Mouse (Mus musculus): ENCODE results near the gene Ptgs1.
"Not testable (repeated sequence)": the region's sequence is repeated elsewhere in the genome, so short reads cannot be mapped to it uniquely, and the experiment has no call there.

Ptgs1 gene

DNA sequence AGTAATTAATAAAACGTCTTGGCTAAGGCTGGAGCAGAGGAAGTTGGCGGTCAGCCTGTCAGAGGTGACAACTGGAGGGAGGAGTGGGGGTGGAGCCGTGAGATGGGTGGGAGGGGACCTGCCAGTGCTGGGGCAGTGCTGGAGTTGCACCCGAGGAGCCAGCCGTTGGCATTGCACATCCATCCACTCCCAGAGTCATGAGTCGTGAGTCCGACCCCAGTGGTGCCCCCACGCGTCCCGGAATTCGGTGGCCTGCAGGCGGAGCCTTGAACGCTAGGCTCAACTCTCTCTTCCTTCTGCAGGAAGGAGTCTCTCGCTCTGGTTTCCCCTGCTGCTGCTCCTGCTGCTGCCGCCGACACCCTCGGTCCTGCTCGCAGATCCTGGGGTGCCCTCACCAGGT is at the start of gene Ptgs1:
Gene Ptgs1, plus strand, starts transcription at position 61 of the 400 bp plus-strand sequence.
- DNase-seq: peak; percentile 81 to 87

DNA sequence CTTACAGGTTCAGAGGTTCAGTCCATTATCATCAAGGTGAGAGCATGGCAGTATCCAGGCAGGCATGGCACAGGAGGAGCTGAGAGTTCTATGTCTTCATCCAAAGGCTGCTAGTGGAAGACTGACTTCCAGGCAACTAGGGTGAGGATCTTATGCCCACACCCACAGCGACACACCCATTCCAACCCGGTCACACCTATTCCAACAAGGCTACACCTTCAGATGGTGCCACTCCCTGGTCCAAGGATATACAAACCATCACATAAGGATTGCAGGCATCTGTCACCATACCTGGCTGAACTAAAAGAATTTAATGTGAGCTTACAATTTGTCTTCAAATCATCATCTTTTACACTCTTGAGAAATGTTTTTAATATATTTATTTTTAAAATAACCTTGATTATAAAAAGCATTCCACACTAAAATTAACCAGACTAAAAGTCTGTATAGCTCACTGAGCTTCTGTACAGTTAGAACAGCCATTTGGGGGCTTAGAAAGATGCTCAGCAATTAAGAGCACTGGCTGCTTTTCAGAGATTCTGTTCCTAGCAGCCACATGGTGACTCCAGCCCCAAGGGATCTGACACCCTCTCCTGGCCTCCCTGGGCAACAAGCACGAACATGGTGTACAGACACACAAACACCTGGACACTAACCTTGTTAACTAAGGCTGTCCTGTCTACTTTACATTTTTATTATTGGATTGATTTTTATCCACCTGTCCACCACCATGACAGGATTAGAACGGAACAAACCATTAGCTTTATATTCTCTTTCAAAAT is 48.4 kb upstream of the Ptgs1 start:
- not testable (repeated sequence) for DNase-seq

DNA sequence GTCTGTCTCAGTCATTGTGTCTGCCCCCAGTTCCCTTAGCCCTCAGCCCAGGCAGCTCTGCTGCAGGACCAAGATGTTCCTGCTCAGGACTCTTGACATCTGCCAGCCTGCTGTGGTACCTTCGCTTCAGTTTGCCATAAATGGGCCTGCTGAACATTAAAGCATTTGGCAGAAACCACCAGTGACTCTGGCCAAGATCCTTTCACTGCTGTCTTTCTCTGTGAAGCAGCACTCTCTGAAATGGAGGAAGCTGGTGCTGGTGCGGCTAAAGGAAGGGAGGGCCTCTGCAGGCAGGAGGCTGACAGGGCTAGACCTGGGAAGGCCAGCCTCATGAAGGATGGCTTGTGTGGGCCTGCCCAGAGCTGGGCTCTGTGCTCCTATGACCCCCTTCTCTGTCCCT is 46.9 kb upstream of the Ptgs1 start:
- no peak for DNase-seq

DNA sequence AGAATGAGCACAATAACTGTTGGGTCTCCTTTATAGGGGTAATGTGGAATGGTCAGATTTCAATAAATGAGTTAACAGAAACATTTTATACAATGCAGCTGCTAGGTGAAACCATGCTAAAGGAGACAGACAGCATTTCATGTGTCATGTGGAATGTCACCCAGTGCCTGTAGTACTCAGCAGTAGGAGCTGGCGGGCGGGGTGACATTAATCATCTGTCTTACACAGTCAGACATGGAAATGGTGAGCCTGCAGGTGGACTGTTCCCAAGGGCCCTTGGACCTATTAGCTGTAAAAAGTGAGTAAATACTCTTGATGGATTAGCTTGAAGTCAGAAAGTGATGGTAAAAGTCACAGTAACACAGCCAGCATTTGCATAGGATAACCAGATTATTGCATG is 46.0 kb upstream of the Ptgs1 start:
- no peak for DNase-seq

DNA sequence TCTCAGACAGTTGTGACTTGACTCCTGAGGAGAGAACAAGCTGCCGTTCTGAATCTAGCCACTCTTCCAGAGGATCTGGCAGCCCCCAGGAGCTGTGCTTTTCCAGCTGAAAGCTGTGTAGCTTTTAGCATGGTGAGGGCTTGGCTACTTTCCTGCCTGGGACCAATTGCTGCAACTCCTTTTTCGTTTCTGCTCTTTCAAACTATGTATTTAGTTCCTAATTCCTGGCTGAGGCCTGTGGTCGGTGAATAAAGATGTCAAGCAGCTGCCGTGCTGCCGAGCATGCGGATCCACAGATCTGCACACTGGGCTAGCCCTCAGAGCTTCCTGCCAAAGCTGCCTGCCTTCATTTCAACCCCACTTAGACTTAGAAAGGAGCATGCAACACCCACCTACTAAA is 45.4 kb upstream of the Ptgs1 start:
- no peak for DNase-seq

DNA sequence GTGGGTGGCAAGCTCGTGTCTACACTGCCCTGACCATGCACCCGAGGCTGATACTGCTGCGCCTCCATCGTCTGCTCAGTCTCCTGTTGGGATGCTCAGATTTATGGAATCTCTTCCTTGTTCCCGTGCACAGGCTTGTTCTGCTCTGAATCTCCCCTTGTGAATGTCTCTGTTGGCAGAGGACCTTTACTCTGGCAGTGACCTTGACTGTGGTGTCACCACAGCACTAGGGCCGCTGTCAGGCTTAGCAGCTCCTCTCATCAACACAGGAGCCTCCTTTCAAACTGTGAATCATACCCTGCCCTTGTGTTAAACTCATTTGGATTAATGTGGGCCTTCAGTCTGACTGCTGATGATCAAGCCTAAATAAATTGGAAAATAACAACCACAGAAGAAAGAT is 41.0 kb upstream of the Ptgs1 start:
- not testable (repeated sequence) for DNase-seq

DNA sequence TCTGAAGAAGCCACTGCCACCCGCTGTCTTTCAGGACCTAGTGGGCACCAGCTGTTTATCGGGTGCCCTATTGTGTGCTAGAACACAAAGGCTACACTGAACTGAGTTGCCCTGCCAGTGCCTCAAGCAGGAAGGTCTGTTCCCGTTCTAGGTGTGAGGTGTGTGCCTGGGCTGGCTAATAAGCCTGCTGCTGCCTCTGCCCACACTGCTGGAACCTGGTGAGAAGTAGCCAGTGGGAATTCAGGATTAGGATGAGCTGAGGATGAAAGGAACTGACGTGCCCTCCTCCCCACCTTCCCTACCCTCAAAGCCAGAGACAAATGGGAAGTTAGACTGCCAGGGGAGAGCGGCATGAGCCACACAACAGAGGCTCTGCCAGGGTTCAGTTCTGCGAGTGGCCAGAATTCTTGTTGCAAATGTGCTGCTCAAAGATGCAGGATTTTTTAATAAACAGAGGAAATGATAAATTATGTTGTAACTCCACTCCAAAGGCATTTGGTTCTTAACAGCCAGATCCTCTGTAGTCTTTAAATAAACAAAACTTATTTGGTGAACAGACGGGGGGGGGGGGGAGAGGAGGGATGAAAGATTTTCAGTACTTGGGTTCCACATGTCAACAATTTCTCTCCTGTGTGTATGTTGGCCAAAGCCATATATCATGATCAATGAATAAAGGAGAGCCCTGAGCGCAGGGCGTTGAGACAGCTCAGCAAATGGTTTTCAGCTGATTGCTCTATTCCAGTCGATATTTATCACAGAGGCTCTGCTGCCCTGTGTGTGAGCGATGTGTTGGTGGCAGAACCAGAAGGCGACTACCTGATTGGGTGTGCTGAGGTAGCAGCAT is 38.9 kb upstream of the Ptgs1 start:
- DNase-seq: no peak

DNA sequence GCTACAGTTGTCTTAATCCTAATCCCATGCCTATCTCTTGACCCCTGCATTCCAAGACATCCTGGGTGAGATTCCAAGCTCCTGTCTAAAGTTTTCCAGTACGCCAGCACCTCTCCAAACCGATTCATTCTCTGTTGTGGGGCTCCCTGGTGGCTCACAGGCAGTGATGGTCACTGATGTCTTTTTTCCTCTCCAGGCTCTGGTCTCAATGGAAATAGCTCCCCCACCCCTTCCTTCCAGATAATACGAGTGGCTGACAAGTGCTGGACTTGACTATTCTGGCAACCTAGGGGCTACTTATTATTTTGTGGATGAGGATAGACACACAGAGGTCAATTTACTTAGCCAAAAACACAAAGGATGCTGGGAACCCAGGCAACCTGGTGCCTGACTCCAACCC is 33.2 kb upstream of the Ptgs1 start:
- DNase-seq: no peak

DNA sequence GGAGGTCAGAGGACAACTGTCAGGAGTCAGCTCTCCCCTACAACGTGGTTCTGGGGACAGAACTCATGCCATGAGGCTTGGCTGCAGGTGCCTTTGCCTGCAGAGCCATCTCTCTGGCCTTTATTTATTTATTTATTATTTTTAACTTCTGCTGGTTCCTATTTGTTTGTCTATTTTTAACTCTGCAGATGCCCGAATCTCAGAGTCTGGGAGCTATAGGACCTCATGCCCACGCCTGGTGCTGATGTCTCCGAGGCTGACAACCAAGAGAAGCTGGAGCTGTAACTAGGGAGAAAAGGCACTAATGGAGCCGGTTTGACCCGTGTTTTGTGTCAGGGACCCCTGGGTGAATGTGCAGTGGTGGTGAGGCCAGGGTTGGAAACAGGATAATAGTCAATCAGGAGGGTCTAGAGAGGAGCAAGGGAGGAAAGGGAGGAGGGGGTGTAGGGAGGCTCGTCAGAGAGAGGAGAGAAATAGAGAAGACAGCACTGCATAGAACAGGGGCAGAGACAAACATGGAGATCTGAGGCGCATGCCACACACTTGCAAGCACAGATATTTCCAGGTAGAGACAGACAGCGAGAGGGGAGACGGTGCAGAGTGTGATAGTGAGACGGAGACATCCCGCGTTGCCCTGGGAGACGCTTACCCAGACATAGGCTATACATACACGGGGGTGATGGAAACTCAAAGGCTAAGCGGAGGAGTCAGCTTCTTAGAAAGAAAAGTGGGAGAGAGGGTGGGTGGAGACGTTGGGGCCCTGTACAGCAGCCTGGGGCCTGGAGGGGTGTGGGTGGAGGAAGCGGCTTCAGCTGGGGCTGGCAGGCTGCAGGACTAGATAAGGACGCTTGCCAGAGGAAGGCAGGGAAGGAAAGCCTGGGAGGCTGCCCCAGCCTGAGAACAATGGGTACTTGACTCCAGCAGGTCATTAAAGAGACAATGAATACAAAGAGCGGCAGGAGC is 32.0 kb upstream of the Ptgs1 start:
- peak; percentile 58 to 81 for DNase-seq

DNA sequence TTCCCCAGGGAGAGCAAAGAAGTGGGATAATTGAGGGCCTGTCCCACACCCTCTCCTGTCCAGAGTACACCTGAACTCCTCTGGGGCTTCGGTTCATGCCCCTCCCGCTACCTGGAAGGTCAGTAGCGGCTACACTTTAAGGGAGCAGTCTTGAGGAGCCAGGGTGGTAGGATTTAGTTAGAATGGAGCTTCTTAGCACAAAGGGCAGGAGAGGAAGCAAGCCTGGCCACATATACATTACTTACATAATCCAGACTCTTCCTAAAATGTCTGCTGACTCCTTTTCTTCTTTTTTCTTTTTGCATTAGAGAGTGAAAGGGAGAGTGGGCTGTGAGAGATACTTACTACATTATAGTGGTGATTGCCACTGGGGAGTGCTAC is 31.4 kb upstream of the Ptgs1 start:
- DNase-seq: no peak

DNA sequence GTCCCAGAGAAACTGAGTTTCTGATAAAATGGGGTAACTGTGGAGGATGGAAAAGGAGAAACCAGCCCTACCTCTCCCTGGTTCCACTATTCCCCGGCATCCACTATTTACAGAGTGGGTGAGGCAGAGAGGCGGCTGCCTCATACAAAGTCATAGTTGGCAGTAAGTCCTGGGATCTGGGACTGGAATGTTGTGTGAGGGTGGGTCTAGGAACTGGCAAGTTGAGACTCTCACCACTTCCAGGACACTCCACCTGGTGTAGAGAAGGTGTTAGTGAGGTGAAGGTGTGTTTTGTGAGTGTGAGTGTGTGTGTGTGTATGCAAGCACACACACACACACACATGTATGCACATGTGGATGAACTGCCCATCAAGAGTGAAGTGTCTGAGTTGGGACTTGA is 29.4 kb upstream of the Ptgs1 start:
- DNase-seq: no peak

DNA sequence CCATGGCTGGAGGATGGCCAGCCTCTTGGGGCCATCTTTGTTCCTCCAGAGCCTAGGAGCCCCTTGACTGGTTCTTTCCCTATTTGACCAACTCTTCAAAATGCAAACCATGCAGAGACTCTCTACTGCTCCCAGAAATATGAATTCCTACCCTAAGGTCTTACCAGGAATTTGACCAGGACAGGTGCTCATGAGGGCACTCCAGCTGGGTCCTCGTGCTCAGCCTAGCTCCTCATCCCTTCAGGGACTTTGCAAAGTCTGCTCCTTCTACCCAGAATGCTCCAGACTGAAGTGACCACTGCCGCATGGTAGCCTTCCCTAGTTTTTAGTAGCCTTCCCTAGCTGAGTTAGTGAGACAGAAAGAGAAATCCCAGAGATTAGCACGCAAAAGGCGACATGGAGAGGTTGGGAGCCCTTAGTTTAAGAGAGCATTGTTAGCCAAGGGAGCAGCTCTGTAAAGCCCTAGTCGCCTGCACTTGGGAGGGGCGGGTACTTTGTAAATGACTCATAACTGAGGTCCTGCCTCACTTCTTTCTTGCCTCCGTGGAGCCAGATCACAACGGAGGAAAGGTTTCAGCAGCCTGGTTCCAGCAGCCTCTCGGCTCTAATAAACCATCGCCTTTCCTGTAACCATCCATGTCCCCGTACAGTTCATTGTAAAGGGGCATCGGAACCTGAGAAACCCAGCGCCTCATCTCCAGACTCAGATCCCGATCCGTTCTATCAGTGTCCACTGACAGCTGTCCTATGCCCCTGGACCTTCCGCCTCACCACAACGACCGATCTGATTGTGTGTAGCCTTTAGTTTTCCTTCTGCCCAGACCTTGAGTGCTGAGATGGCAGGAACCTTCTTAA is 28.2 kb upstream of the Ptgs1 start:
- no peak for DNase-seq

DNA sequence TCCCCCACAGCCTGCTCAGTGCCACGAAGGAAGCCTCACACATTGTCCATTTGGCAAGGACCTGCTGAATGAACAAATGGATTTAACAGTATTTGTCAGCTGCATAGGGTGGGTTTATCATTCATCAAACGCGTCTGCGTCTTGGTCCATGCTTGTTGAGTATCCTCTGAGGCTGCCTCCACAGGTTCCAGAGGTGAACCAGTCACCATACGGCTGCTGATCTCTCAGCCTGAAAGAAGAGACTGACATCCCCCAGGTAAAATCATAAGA is 27.7 kb upstream of the Ptgs1 start:
- DNase-seq: no peak

DNA sequence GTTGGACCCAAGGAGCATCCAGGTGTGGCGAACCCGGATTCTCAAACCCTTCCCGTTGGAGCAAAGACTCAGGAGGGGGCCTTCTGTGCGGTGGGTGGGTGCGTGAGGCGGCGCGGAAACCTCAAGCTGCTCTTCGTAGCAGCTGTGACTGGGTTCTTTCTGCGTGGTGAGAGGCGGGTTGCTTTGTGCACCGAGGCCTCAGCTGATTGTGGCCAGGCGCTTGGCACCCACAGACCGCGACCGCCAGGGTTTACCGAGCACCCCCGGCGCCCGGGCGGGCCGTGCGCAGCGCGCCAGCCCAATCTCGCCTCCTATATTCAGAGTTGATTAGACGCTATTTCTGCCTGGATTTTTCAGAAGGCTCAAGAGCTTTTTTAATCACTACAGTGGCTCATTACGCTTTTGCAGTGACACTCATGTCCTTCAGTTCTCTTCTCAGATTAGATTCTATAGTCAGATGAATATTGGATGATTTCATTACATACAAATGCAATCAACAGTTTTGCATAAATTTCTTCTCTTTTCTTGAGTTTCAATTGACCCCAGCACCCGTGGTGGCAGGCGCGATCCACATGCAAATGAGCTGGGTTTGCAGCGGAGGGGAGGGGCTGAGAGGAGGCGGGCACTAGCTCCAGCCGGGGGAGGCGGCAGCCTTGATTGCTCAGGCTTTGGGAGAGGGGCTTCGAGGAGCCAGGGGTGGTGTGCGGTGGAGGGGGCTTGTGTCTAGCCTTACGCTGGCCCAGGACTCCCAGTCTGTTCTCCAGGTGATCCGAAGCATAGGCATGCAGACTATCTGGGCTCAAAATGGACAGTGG is 27.0 kb upstream of the Ptgs1 start:
- peak in 1 of 2 experiments; percentile 35 for DNase-seq

DNA sequence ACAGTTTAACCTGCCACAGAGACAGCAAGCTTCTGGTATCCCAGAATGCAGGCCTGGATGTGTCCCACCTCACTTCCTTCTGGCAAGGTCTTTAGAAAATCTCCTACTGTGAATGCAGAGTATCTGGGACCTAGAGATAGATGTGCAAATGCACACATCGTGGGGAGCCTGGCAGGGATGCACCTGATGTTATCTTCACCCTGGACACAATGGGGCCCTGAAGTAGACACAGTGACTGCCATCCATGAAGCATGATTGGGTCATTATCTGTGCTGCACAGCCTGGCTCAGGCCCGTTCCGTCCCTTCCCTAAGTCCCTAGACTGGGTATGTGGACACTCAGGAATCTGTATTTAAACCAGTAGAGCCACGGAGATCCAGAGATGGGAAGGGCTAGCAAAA is 25.6 kb upstream of the Ptgs1 start:
- DNase-seq: no peak

DNA sequence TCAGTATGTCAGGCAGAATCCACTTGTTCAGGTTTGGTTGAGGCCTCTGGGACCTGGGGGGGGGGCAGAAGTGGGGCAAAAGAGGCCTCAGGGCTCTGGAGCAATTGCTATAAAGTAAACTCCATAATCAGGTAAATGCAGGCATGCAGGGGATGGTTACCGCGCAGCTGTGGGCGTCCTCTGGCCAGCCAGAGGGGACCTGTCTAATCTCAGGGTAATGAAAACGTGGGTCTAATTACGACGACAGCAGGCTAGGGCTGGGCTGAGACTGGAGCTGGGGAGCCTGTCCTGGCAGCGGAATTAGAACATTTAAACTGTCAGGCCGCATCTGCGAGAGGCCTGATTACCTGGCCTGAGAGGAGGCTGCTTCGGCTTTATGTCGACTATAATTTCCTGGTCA is 23.2 kb upstream of the Ptgs1 start:
- no peak for DNase-seq

DNA sequence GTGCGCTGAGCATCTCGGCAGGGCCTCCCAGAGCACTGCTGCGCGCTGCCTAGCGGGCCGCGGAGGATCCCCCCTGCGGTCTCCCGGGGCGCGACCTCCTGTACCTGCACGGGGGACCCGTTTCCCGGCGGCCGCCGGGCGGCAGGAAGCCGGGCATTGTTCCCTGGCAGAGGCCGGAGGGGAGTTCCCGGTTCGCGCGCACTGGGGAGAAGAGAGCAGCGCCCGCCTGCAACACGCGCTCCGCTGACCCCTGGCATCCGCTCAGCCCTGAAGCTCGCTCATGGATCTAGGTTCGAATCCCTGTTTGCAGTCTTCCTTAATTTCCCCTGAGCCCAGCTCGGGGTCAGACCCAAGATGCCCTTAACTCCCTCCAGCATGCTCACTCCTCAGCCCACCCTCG is 19.4 kb upstream of the Ptgs1 start:
- peak; percentile 62 to 79 for DNase-seq

DNA sequence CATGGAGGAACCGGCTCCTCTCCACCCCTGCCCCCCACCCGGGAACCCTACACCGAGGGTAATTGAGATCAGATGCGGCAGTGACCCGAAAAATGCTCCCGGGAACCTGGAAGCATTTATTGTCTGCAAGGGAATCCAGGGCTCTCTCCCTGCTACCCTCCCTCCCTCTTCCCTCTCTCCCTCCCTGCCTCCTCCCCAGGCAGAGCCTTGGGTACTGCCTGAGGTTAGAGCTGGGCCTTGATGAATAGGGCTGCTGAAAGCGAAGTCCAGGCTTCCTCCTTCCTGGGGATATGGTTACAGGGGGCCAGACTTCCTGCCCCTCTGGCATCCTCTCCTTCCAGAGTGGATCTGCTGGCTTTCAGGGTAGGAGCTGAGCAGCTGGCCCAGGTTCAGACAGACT is 18.4 kb upstream of the Ptgs1 start:
- no peak for DNase-seq

DNA sequence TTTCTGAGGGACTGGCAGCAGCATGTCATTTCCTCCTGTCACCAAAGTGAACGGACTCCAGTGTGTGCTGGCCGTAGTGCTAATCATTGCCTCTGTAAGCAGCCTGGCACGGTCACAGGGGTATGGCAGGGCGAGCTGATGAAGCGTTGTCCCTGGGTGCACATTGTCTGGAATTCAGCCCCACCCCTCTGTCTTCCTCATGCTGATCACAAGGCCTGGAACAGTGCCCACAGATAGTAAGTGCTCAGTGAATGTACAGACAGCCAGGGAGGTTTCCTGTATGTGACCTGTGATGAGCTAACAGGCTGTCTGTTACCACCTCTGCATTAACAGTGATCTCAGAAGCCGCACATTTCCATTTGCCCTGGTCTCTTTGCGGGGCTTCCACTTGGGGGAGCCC is 17.1 kb upstream of the Ptgs1 start:
- peak; percentile 58 to 64 for DNase-seq

DNA sequence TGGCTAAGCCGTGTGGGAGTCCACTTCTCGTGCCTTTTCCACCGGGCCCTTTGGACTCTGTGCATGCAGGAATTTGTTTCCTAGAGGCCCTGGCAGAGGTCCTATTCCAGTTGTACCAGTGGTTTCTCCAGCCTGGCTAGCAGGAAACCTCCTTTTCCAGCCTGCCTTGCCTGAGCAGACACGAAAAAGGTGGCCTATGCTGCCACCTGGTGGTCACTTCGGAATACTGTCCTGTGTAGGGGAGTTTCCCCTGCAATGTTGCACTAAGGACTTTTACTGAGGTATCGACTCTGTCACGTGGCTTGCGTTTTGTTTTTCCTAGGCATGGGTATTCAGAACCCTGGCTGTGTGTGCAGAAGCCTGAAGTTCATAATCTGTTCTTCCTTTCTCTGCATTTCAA is 16.2 kb upstream of the Ptgs1 start:
- peak; percentile 90 to 91 for DNase-seq

DNA sequence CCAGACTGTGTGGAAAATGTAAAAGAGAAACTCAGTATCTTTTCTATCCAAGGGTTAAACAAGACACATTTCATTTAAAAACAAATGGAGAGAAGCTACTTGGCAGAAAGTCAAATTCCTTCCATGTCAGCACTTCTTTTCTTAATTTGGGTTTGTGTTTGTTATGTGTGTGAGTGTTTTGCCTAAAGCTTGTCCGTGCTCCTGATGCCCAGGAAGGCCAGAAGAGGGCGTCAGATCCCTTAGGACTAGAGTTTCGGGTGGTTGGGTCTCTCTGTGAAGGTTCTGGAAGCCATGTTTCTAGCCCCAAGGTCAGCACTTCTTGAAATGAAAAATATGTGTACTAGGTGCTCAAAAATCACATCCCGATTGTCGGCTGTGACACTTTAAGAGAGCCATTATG is 15.8 kb upstream of the Ptgs1 start:
- DNase-seq: peak in 1 of 2 experiments; percentile 53
